Mouse (Mus musculus): Measurements from ENCODE around the gene B4galt4. TPM values are rescaled to one million over a fixed set of nuclear protein-coding genes. Genes with fewer than 3 reads are reported as not detected.

B4galt4 gene
- 30.5 and 32.2 TPM in 2 replicates for polyA plus RNA-seq (2016; fragmentation: Nextera tagmentation; extraction: Ambion mirVana)

DNA sequence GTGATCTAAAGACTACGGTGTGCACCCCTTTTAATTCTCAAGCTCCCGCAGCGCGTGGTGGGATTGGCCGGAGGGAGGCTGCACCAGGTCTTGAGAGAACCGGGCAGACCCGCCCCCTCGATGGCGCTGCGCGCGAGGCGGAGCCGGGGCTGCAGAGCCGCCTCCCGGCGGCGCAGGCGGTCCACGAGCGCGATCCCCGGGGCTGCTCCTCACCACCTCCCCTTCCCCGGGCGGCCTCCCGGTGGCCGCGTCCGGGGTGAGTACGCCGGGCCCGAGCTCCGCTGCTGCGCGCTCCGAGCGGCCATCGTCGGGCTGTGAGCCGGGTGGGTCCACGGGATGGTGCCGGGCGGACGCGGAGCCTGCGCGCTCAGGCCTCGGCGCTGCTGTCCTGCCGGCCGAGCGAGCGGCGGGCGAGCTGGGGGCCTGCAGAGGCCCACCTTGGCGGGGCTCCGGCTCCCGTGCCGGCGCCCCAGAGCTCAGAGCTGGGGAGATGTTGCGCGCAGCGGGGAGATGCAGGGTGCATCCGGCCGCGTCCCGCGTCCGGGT lies at the start of gene B4galt4:
Gene B4galt4, plus strand, starts transcription at position 152 of the 546 bp plus-strand sequence.
- Histone ChIP-seq H3K9me3 (no peaks in the 10 kb centered on the region), H3K4me3 (peak within 1 kb of the TSS; percentile 62), H3K27ac (peak within 1 kb of the TSS; percentile 82), H3K4me1 (0 out of 2 replicates have a peak, but pooled peaks cover 8% of the 10 kb centered on the region), H3K36me3 (no peaks in the 10 kb centered on the region), H3K4me2 (replicated peaks) (peak within 1 kb of the TSS; percentile 67), H3K9ac (peak within 1 kb of the TSS; percentile 74), H3K27me3 (no peaks in the 10 kb centered on the region)
- peak; percentile 89 for ATAC-seq (ENCODE audit: insufficient number of reproducible peaks, insufficient read depth, low FRiP score, low TSS enrichment)
- WGBS, result under 1% methylated on average over 67 of the region's 69 CpGs

DNA sequence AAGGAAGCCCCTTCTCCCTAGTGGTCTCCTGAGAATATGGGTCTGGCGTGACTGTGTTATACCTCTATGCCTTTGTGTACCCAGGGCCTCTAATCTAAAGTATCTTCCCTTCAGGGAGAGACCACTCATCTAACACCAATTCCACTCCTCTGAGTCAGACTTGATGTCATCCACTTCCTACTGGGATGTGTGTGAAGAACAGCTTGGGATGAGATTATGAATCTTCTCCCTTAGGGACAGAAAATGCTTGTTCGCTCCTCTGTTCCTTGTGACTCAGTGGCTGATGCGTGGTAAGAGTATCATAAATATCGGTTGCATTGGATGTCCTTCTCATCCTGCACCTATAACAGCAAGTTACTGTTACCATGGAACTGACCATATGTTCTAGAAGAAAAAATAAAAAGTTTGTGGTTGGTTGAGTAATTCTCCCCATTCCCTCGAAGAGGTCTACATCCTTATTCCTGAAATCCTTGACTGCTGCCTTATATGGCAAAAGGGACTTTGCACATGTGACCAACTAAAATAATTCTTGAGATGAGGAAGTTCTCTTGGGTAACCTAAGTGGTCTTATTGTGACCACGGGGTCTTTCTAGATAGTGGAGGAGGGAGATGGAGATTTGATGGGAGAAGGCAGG lies 47.0 kb upstream of the B4galt4 start:
- Histone ChIP-seq H3K9ac (no peak overlapping the region), H3K4me1 (peaks cover 1% of the 10 kb centered on the region; the same call in 1 of the 2 replicates), H3K27me3 (no peaks in the 10 kb centered on the region), H3K36me3 (no peaks in the 10 kb centered on the region), H3K4me2 (replicated peaks) (no peak overlapping the region), H3K9me3 (no peaks in the 10 kb centered on the region), H3K4me3 (no peak overlapping the region), H3K27ac (no peak overlapping the region)
- ATAC-seq (ENCODE audit: insufficient number of reproducible peaks, insufficient read depth, low FRiP score, low TSS enrichment), result no peak
- 94% methylated on average over 6 of the region's 6 CpGs for WGBS

DNA sequence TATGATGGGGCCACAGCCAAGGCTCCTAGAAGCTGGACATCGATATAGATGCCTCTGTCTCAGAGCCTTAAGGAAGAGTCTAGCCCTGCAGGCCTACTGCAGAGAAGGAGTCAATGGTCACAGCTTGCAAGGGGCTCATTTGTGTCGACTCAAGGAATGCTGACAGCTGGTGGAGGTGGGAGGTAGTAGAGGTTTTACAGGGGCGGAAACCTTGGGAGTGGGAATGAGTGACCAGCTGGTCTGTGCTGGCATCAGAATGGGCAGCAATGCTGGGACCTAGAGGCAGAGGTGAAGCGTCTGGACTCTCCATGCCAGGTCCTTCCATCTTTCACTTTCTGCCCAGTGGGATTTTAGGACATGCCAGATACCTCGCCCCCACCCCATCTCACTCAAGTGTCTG lies 46.5 kb upstream of the B4galt4 start:
- H3K9me3 ChIP-seq, result no peaks in the 10 kb centered on the region
- 83% methylated on average over 5 of the region's 5 CpGs for WGBS
- H3K9ac ChIP-seq, result no peak overlapping the region
- no peak for ATAC-seq (ENCODE audit: insufficient number of reproducible peaks, insufficient read depth, low FRiP score, low TSS enrichment)
- no peak overlapping the region for H3K27ac ChIP-seq
- H3K4me1 ChIP-seq, result no peaks in the 10 kb centered on the region
- no peak overlapping the region for H3K4me2 ChIP-seq (replicated peaks)
- H3K27me3 ChIP-seq, result no peaks in the 10 kb centered on the region
- no peak overlapping the region for H3K4me3 ChIP-seq
- H3K36me3 ChIP-seq, result no peaks in the 10 kb centered on the region

DNA sequence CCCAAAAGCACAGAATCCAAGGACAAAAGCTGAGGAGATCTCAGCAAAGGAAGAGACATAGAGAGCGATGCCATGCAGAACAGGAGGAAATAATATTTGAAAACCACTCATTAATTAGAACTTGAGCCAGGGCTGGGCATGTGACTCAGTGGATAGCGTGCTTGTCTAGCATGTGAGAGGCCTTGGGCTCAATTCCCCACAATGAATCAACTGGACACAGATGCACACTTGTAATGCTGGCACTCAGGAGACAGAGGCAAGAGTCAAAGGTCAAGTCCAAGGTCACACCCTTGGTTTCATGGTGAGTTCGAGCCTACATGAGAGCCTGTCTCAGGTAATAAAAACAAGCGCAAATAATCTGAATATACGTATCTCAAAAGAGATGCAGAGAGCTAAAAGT lies 44.5 kb upstream of the B4galt4 start:
- Histone ChIP-seq H3K4me1 (peaks cover 16% of the 10 kb centered on the region), H3K4me3 (no peak overlapping the region), H3K27me3 (no peaks in the 10 kb centered on the region), H3K9me3 (no peaks in the 10 kb centered on the region), H3K4me2 (replicated peaks) (no peak overlapping the region), H3K9ac (no peak overlapping the region), H3K36me3 (no peaks in the 10 kb centered on the region), H3K27ac (no peak overlapping the region)
- ATAC-seq (ENCODE audit: insufficient number of reproducible peaks, insufficient read depth, low FRiP score, low TSS enrichment), result no peak
- 76% methylated on average over 5 of the region's 5 CpGs for whole genome bisulfite sequencing

DNA sequence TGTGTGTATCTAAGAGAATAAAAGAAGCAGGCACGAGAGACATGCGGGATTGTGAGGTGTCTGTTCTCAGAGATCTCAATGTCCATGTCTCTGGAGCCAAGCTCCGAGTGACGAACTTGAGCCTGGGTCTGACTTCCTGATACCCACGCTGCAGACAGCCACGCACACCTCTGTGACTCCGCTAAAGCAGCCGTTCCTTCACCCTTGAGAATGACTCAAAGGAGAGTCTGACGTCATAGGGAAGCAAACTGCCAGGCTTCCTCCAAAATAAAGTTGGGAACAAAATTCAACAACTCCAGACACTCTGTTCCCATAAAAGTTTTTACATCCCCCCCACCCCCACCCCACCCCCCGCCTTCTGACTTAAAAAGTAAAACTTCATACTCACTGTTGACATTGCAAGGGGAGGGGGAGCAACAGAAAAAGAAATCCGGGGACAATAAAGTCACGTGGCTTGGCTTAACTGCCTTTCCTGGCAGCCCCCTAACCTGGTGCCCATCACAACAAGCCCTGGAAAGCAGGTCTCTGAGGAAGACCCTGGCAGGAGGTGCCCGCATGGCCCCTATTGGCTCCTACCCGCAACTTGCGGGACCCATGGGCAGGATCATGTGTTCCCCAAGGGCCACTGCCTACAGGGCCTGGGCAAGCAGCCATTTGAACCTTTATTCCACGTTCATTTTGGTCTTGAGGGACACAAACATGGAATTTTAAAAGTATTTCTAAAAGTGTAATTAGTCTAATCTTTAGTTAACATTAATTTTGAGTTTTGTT lies 41.5 kb upstream of the B4galt4 start:
- Histone ChIP-seq H3K9ac (no peak overlapping the region), H3K4me2 (replicated peaks) (no peak overlapping the region), H3K27ac (no peak overlapping the region), H3K4me1 (peaks cover 20% of the 10 kb centered on the region), H3K36me3 (no peaks in the 10 kb centered on the region), H3K27me3 (no peaks in the 10 kb centered on the region), H3K9me3 (no peaks in the 10 kb centered on the region), H3K4me3 (no peak overlapping the region)
- ATAC-seq (ENCODE audit: insufficient number of reproducible peaks, insufficient read depth, low FRiP score, low TSS enrichment), result no peak
- 72% methylated on average over 16 of the region's 16 CpGs for WGBS

DNA sequence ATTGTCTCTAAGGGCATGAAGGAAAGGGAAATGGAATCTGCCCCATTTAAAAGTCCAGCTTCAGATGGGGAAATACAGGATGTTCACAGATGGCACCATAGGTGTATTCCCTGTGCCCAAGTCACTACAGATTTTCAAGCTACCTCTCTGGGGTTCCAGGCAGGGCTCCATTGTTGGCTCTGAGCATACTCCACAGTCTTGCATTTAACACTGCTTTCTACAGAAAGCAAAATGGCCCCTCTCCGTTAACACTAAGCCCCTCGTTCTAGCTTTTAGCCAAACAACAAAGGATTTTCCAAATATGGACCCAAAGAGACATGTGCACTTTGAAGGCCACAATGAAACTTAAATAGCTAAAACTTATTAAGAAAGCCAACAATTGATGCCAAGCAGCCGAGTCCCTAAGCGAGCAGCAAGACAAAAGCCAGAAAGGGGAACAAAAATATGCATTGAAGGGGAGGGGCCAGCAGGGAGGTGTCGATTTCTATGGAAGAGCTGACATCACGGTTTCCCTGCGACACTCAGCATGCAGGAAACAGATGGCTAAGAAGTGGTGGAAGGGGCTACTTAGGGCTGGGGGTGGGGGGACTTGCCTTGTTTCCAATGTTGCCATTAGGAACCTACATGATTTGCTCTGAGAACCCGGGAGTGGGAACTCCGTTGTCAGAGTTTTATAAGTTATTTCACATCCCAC lies 40.4 kb upstream of the B4galt4 start:
- Histone ChIP-seq H3K36me3 (no peaks in the 10 kb centered on the region), H3K27ac (0 out of 2 replicates have a peak overlapping the region, but pooled peaks have one; percentile 41), H3K4me3 (no peak overlapping the region), H3K9ac (0 out of 2 replicates have a peak overlapping the region, but pooled peaks have one; percentile 10), H3K4me1 (peaks cover 23% of the 10 kb centered on the region), H3K4me2 (replicated peaks) (peak overlapping the region; percentile 15; the same call in 1 of the 2 replicates), H3K9me3 (no peaks in the 10 kb centered on the region), H3K27me3 (no peaks in the 10 kb centered on the region)
- no peak for ATAC-seq (ENCODE audit: insufficient number of reproducible peaks, insufficient read depth, low FRiP score, low TSS enrichment)
- 42% methylated on average over 9 of the region's 9 CpGs for WGBS

DNA sequence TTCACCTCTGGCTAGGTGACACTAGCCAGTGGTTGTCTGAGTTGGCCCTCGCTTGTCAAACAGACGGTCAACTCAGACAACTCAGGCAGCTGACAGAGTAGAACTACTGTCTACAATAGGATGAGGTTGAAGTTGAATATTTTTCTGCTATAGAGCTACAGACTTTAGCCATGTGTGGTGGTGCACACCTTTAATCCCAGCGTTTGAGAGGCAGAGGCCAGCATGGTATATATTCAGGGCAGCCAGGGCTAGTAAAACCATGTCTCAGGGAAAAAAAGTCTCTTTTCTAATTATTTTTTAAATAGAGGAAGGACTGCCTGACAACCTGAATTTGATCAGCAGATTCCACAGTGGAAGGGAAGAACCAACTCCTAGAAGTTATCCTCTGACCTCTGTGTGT lies 39.7 kb upstream of the B4galt4 start:
- Histone ChIP-seq H3K4me1 (peaks cover 23% of the 10 kb centered on the region), H3K27ac (0 out of 2 replicates have a peak overlapping the region, but pooled peaks have one; percentile 12)

DNA sequence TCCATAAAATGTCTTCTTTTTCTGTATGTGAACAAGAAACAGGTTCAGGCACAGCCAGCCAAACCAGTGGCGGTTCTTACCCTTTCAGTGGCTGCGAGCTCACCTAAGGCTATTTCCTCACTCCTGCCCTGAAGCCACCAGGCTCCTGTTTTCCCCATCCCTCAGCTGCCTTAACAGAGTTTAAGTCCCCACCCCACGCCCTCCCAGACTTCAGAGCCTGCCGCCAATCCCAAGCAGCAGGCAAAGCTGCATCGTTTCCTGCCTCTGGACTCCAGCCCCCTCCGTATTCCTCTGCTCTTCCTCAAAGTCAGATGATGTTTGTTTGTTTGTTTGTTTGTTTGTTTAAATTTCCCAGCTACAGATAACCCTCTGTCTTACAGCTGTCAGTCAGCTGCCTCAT lies 38.6 kb upstream of the B4galt4 start:
- Histone ChIP-seq H3K9ac (no peak overlapping the region), H3K27me3 (no peaks in the 10 kb centered on the region), H3K9me3 (no peaks in the 10 kb centered on the region), H3K27ac (no peak overlapping the region), H3K36me3 (no peaks in the 10 kb centered on the region), H3K4me2 (replicated peaks) (no peak overlapping the region), H3K4me1 (peaks cover 23% of the 10 kb centered on the region), H3K4me3 (no peak overlapping the region)
- ATAC-seq (ENCODE audit: insufficient number of reproducible peaks, insufficient read depth, low FRiP score, low TSS enrichment), result no peak
- 37% methylated on average over 6 of the region's 6 CpGs for WGBS

More for the DNA sequence above, 39.7 kb upstream of the B4galt4 start:
- Histone ChIP-seq H3K36me3 (no peaks in the 10 kb centered on the region), H3K4me2 (replicated peaks) (no peak overlapping the region), H3K4me3 (no peak overlapping the region), H3K9me3 (no peaks in the 10 kb centered on the region), H3K27me3 (no peaks in the 10 kb centered on the region), H3K9ac (no peak overlapping the region)
- ATAC-seq (ENCODE audit: insufficient number of reproducible peaks, insufficient read depth, low FRiP score, low TSS enrichment), result no peak
- WGBS, result 81% methylated on average over 3 of the region's 3 CpGs

DNA sequence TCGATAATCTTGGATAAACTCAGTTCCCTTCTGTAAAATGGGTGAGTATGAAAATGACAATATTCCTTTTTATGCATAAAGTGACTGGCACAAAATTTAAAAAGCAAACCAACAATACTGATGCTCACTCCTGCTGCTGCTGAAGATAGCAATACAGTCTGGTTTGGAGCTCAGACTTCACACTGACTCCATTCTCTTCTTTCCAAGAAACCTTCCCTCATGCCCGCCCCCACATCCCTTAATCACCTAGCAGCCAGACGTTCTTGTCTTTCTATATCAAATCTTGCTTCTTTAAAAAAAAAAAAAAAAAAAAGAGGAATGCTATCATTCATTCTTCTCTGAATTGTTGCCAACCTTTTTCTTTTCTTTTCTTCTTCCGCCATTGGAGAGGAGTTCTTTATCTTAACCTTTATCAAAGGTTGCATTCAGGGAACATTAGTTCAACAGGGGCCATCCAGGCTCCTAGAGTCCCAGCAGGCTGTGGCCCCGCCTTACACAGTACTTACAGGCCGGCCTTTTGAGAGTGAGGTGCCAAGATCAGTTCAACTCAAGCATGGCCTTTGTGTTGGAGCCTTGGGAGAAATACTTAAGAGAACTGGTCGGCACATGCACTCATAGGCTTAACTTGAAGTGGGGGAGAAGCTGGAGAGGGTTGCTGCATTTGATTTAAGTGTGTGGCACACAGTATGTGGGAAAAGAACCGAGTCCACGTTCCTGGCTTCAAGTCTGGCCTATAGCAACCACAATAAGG lies 36.4 kb upstream of the B4galt4 start:
- no peak overlapping the region for H3K4me2 ChIP-seq (replicated peaks)
- no peaks in the 10 kb centered on the region for H3K27me3 ChIP-seq
- no peak for ATAC-seq (ENCODE audit: insufficient number of reproducible peaks, insufficient read depth, low FRiP score, low TSS enrichment)
- peaks cover 33% of the 10 kb centered on the region for H3K4me1 ChIP-seq
- H3K36me3 ChIP-seq, result no peaks in the 10 kb centered on the region
- no peak overlapping the region for H3K4me3 ChIP-seq
- H3K27ac ChIP-seq, result no peak overlapping the region
- no peaks in the 10 kb centered on the region for H3K9me3 ChIP-seq
- H3K9ac ChIP-seq, result no peak overlapping the region
- 70% methylated on average over 9 of the region's 9 CpGs for WGBS

DNA sequence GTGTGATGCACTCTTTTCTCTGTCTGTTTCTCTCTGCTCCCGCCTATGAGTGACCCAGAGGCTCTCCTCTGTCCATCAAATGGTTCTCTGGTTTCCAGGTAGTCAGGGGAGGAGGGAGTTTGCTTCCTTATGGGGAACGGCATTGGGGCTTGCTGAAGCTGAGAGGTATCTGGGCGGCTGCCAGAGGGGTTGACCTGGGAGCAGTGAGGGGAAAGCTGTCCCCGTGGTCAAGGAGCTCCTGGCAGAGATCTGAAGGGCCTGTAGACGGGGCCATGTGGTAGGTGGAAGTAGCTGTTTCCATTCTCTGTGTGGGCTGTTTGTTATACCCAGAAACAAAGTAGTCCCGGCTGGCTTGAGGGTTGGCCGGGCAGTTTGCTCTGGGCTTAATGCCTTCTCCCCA lies 35.3 kb upstream of the B4galt4 start:
- ATAC-seq (ENCODE audit: insufficient number of reproducible peaks, insufficient read depth, low FRiP score, low TSS enrichment), result no peak
- Histone ChIP-seq H3K9ac (no peak overlapping the region), H3K4me2 (replicated peaks) (no peak overlapping the region), H3K9me3 (no peaks in the 10 kb centered on the region), H3K27me3 (no peaks in the 10 kb centered on the region), H3K4me3 (no peak overlapping the region), H3K4me1 (peaks cover 33% of the 10 kb centered on the region), H3K27ac (no peak overlapping the region), H3K36me3 (no peaks in the 10 kb centered on the region)
- WGBS, result 72% methylated on average over 7 of the region's 7 CpGs

DNA sequence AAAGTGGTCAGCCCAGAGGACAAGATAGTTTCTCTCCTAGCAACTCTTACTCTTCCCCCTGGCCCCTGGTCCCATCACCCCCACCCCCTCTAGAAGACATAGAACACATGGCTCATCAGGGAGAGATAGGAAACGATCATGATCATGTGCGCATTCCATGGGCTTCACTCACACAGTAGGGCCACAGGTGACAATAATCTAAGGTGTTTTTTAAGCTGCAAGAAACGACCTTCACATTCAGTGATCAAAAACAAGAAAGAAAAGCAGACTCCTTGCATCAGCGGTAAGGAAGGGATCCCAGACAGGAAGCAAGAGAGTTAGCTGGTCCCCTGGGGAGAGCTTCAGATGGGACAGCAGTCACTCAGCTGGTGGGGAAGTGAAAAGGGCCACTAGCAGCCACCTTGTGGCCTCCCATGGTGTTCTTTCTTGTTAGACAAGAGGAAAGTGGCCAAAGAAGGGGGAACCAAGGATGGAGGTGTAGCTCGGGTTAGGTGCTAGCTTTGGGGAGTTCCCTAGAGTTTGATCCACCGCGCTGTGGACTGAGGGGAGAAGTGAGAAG lies 33.0 kb upstream of the B4galt4 start:
- Histone ChIP-seq H3K9me3 (no peaks in the 10 kb centered on the region), H3K4me3 (no peak overlapping the region), H3K27me3 (no peaks in the 10 kb centered on the region), H3K4me1 (peaks cover 21% of the 10 kb centered on the region), H3K4me2 (replicated peaks) (no peak overlapping the region), H3K36me3 (no peaks in the 10 kb centered on the region), H3K27ac (no peak overlapping the region), H3K9ac (no peak overlapping the region)
- 65% methylated on average over 7 of the region's 7 CpGs for WGBS
- no peak for ATAC-seq (ENCODE audit: insufficient number of reproducible peaks, insufficient read depth, low FRiP score, low TSS enrichment)
